Mouse (Mus musculus) hindbrain, embryonic 14.5 days (tissue): Measurements from ENCODE around the gene Chic2. TPM values are rescaled to one million over a fixed set of nuclear protein-coding genes. Genes with fewer than 3 reads are reported as not detected.

Source experiments
- ATAC-seq: fragments of 200-750 bp; cut with Nextera tagmentation; 2 replicates; pipeline ENCODE4 v1.8.0; 2017; ENCODE audit warnings: moderate number of reproducible peaks, mild to moderate bottlenecking, moderate TSS enrichment, moderate library complexity; ENCODE audit not compliant: low FRiP score
- DNase-seq: peaks from one replicate; pipeline ENCODE4 v3.0.0-alpha.2; 2015; ENCODE audit warnings: low spot score
- H3K27ac ChIP-seq: fragments of 300-500 bp; sonication (generic); 2 replicates; pipeline ENCODE4 v1.5.1; 2014; ENCODE audit warnings: mild to moderate bottlenecking, moderate library complexity
- H3K27me3 ChIP-seq: fragments of 300-500 bp; sonication (generic); 2 replicates; pipeline ENCODE4 v1.6.1; 2014; ENCODE audit warnings: mild to moderate bottlenecking, low read length, mixed read lengths; ENCODE audit not compliant: control insufficient read depth, insufficient read depth
- H3K36me3 ChIP-seq: fragments of 300-500 bp; sonication (generic); replicated peaks from 2 replicates; pipeline ENCODE4 v1.6.1; 2014; ENCODE audit not compliant: control insufficient read depth, insufficient read depth
- H3K4me1 ChIP-seq: fragments of 300-500 bp; sonication (generic); replicated peaks from 2 replicates; pipeline ENCODE4 v1.6.1; 2014; ENCODE audit warnings: antibody characterized with exemption, low read length, mixed read lengths; ENCODE audit not compliant: control insufficient read depth, insufficient read depth
- H3K4me2 ChIP-seq: fragments of 300-500 bp; sonication (generic); replicated peaks from 2 replicates; pipeline ENCODE4 v1.6.1; 2014; ENCODE audit warnings: mild to moderate bottlenecking, moderate library complexity
- H3K4me3 ChIP-seq: fragments of 300-500 bp; sonication (generic); replicated peaks from 2 replicates; pipeline ENCODE4 v1.5.1; 2014; ENCODE audit warnings: mild to moderate bottlenecking, low read length
- H3K9ac ChIP-seq: fragments of 300-500 bp; sonication (generic); 2 replicates; pipeline ENCODE4 v1.6.1; 2014
- H3K9me3 ChIP-seq: fragments of 300-500 bp; sonication (generic); 2 replicates; pipeline ENCODE4 v1.6.1; 2016; ENCODE audit warnings: low read length; ENCODE audit not compliant: control insufficient read depth
- WGBS: fragments of 180-500 bp; shearing (Covaris S2); extraction: QIAGEN DNeasy Blood & Tissue Kit; methylation state at CpG from one replicate; pipeline ENCODE4 v1.1.7; 2014; 5-methylcytosine and 5-hydroxymethylcytosine counted together
- polyA plus RNA-seq: library from polyadenylated mRNA; unstranded; fragments of >200 nt; fragmentation: Nextera tagmentation; extraction: Ambion mirVana; gene quantifications from 2 replicates; pipeline ENCODE4 v1.2.1, GENCODE M21; 2014

The Chic2 gene
- polyA plus RNA-seq, 1 experiment from 2014 or later = 47.4 TPM

GRCm38 (mm10) chr5:75070656-75071375 lies 26.2 kb upstream of the Chic2 start:
- Histone ChIP-seq H3K4me2 (peak overlapping the region; percentile 15; the same call in 1 of the 2 replicates), H3K27me3 (peaks cover 99% of the 10 kb centered on the region), H3K36me3 (no peaks in the 10 kb centered on the region), H3K9ac (no peak overlapping the region), H3K4me3 (no peak overlapping the region), H3K27ac (no peak overlapping the region), H3K9me3 (no peaks in the 10 kb centered on the region), H3K4me1 (peaks cover 10% of the 10 kb centered on the region)
- 1% methylated on average over 23 of the region's 23 CpGs for WGBS
- DNase-seq = no peak
- ATAC-seq = no peak

GRCm38 (mm10) chr5:75070132-75070531 lies 25.6 kb upstream of the Chic2 start:
- H3K4me3 ChIP-seq = no peak overlapping the region
- H3K27me3 ChIP-seq = peaks cover 97% of the 10 kb centered on the region
- H3K36me3 ChIP-seq = no peaks in the 10 kb centered on the region
- H3K9ac ChIP-seq = no peak overlapping the region
- no peaks in the 10 kb centered on the region for H3K9me3 ChIP-seq
- DNase-seq = no peak
- H3K4me1 ChIP-seq = peaks cover 7% of the 10 kb centered on the region; the same call in 1 of the 2 replicates
- ATAC-seq = no peak
- H3K4me2 ChIP-seq = peak overlapping the region; percentile 15; the same call in 1 of the 2 replicates
- no peak overlapping the region for H3K27ac ChIP-seq
- under 1% methylated on average over 13 of the region's 13 CpGs for WGBS

- Histone ChIP-seq H3K4me1 (peaks cover 7% of the 10 kb centered on the region; the same call in 1 of the 2 replicates), H3K9me3 (no peaks in the 10 kb centered on the region), H3K4me2 (peak overlapping the region; percentile 58), H3K4me3 (peak overlapping the region; percentile 34), H3K27me3 (peaks cover 80% of the 10 kb centered on the region), H3K9ac (peak overlapping the region; percentile 35; the same call in 1 of the 2 replicates), H3K36me3 (no peaks in the 10 kb centered on the region), H3K27ac (no peak overlapping the region)
- 1% methylated on average over 30 of the region's 30 CpGs for WGBS
- DNase-seq = peak; percentile 70
- peak; percentile 70 for ATAC-seq
Observed at GRCm38 (mm10) chr5:75067125-75067756, 22.7 kb upstream of the Chic2 start.

- no peak for ATAC-seq
- Histone ChIP-seq H3K9me3 (no peaks in the 10 kb centered on the region), H3K4me1 (peaks cover 7% of the 10 kb centered on the region; the same call in 1 of the 2 replicates), H3K36me3 (no peaks in the 10 kb centered on the region), H3K4me2 (peak overlapping the region; percentile 58), H3K4me3 (peak overlapping the region; percentile 34), H3K27me3 (peaks cover 78% of the 10 kb centered on the region), H3K27ac (no peak overlapping the region), H3K9ac (no peak overlapping the region)
- DNase-seq = no peak
- WGBS = 3% methylated on average over 10 of the region's 10 CpGs
Observed at GRCm38 (mm10) chr5:75066715-75067114, 22.1 kb upstream of the Chic2 start.

GRCm38 (mm10) chr5:75063177-75063576 lies 18.6 kb upstream of the Chic2 start:
- H3K4me1 ChIP-seq = peaks cover 4% of the 10 kb centered on the region; the same call in 1 of the 2 replicates
- no peak overlapping the region for H3K9ac ChIP-seq
- DNase-seq = no peak
- peaks cover 43% of the 10 kb centered on the region for H3K27me3 ChIP-seq
- no peak overlapping the region for H3K4me2 ChIP-seq
- H3K27ac ChIP-seq = no peak overlapping the region
- 13% methylated on average over 4 of the region's 4 CpGs for WGBS
- no peaks in the 10 kb centered on the region for H3K9me3 ChIP-seq
- H3K36me3 ChIP-seq = no peaks in the 10 kb centered on the region
- ATAC-seq = no peak
- no peak overlapping the region for H3K4me3 ChIP-seq

- Histone ChIP-seq H3K4me2 (no peak overlapping the region), H3K27ac (no peak overlapping the region), H3K4me3 (no peak overlapping the region), H3K4me1 (no peaks in the 10 kb centered on the region), H3K27me3 (0 out of 2 replicates have a peak, but pooled peaks cover 12% of the 10 kb centered on the region), H3K9me3 (no peaks in the 10 kb centered on the region), H3K9ac (no peak overlapping the region), H3K36me3 (no peaks in the 10 kb centered on the region)
- 86% methylated on average over 4 of the region's 4 CpGs for WGBS
- DNase-seq (no peak), ATAC-seq (no peak)
Observed at GRCm38 (mm10) chr5:75051109-75051508, 6.5 kb upstream of the Chic2 start.

- no peak overlapping the region for H3K4me3 ChIP-seq
- H3K4me1 ChIP-seq = peaks cover 18% of the 10 kb centered on the region
- no peaks in the 10 kb centered on the region for H3K9me3 ChIP-seq
- no peak overlapping the region for H3K27ac ChIP-seq
- no peak overlapping the region for H3K4me2 ChIP-seq
- H3K36me3 ChIP-seq = no peaks in the 10 kb centered on the region
- no peak overlapping the region for H3K9ac ChIP-seq
- DNase-seq (no peak), ATAC-seq (no peak)
- 0 out of 2 replicates have a peak, but pooled peaks cover 5% of the 10 kb centered on the region for H3K27me3 ChIP-seq
- 50% methylated on average over 15 of the region's 15 CpGs for WGBS
Observed at GRCm38 (mm10) chr5:75046681-75047321, 2.2 kb upstream of the Chic2 start.

- no peaks in the 10 kb centered on the region for H3K9me3 ChIP-seq
- H3K4me3 ChIP-seq = no peak overlapping the region
- H3K36me3 ChIP-seq = no peaks in the 10 kb centered on the region
- peaks cover 20% of the 10 kb centered on the region for H3K4me1 ChIP-seq
- H3K27me3 ChIP-seq = 0 out of 2 replicates have a peak, but pooled peaks cover 5% of the 10 kb centered on the region
- WGBS = 91% methylated on average over 7 of the region's 7 CpGs
- no peak for DNase-seq
- ATAC-seq = no peak
- H3K27ac ChIP-seq = no peak overlapping the region
- no peak overlapping the region for H3K9ac ChIP-seq
- no peak overlapping the region for H3K4me2 ChIP-seq
Observed at GRCm38 (mm10) chr5:75045371-75045770, 797 bp upstream of the Chic2 start.
